Mouse (Mus musculus) heart, postnatal 10 days (tissue): ENCODE data around the gene Hemk1. TPM values are rescaled to one million over a fixed set of nuclear protein-coding genes. Genes with fewer than 3 reads are reported as not detected.
"Not testable (repeated sequence)": the region's sequence is repeated elsewhere in the genome, so short reads cannot be mapped to it uniquely, and the experiment has no call there.

ENCODE experiments used
- DNase-seq, 2 experiments: peaks; one replicate each; pipeline ENCODE4 v3.0.0; 2021
- intact Hi-C: fragments of 180-260 bp; cut with DNase I; formaldehyde crosslinking; loops from one replicate; pipeline ENCODE4 v1.15.1; 2025
- total RNA-seq, 2 experiments: library from RNA; stranded (reverse); gene quantifications; 2 replicates each; pipeline ENCODE4 v1.2.3; 2021

The Hemk1 gene
- total RNA-seq, 2 experiments from 2014 or later: 16.8 to 17.0 TPM

- DNase-seq: no peak
- intact Hi-C loops: no loop called here
Observed at GRCm38 (mm10) chr9:107313926-107314325, 24.2 kb downstream of the Hemk1 start.

DNA sequence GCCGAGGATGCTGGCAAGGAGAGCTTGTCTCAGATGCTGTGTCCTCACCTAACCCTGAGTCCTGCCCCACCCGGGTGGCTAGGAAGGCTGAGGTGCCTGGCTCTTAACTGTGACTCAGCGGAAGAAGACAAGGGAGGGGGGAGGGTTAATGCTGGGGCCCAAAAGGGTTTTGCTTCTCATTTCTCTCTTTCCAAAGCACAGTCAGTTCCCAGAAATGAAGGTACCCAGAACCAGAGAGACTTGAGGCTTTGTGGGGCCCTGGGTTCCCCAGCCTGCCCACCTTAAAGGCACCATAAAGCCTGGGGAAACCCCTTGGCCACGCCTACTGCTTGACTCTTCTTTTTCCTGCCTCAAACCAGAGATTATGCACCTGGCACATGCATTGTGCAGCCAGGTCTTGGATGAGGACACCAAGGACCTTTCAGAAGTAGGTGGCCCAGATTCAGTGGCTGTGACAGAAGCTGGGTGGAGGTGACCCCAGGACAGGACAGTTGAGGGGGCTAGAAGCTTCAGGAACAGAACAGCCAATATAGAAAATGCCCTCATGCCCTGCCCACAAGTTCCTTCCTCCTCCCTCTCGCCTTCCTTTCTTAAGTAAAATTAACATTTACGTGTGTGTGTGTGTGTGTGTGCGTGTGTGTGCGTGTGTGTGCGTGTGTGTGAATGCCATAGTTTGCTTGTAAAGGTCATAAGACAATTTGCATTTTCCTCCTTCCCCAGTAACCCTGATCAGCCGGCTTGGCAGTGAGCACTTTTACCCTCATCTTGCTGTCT, 25.2 kb downstream of the Hemk1 start:
- DNase-seq: no peak
- intact Hi-C loops: no loop called here

DNA sequence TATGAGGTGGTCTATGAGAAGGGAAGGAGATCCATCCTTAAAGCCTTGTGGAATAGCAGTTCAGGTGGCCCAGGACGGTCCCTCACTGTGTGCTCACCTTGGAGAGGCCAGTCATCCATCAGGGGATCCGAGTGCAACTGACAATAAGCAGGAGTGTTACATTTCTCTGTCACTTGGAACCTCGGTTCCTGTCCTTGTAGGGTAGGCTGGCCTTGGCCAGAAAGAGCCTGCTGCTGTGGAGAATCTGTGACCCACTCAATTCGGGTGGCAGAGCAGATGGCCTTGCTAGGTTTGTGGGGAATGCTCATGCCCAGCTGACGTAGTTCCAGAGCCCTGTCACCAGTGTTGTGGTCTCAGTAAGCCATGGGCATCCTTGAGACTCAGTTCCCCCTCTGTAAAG, 28.6 kb downstream of the Hemk1 start:
- DNase-seq: no peak
- intact Hi-C loops: no loop called here

DNA sequence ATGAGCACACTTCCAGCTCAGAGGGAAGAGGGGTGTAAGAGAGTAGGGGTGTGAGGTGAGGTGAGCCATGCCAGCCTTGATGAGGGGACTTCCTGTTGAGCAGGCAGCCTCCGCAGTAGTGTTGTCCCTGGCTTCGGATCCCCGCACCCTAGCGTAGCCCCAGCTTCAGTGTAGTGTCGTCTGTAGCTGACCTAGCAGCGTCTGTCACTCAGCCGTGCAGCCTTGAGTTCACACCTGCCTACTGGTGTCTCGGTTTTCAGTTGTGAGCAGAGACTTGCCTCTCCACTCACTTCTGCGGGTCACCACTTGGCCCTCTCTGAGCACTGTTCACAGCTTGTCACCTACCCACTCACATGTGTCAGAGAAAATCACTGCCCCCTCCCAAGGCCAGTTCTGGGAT, 29.0 kb downstream of the Hemk1 start:
- no peak for DNase-seq
- intact Hi-C loops: no loop called here

DNA sequence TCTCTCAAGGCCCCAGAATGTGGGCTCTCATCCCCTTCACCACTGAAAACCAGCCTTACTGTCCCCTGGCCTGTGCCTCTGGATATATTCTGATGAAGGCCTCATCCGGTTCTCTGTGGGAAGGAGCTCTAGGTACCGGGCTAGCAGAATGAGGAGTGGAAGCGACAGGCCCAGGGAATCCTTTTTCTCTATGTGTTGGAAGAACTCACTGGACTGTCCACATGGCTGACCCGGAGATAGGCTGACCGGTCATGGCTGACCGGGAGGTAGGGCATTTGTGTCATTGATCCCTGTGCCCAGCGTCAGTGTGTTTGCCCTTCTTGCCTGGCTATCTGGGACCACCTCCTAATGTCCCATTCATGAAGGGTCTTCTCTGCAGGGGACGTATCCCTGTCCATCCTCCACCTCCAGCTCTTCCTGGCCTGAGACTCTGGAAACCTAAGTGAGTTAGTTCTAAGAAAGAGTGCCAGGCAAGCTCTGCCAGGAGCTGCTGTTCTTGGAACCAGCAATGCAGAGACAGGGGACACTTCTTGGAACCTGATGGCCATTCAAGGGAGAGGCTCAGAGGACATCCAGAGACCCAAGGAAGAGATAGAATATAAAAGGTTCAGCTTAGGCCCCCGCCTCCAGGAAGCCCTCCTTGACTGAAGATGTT, 29.7 kb downstream of the Hemk1 start:
- intact Hi-C loops: loop anchor here (1.0 kb wide), 1 partner anchor 15 kb away; no protein-coding TSS in a partner anchor
- DNase-seq: no peak

DNA sequence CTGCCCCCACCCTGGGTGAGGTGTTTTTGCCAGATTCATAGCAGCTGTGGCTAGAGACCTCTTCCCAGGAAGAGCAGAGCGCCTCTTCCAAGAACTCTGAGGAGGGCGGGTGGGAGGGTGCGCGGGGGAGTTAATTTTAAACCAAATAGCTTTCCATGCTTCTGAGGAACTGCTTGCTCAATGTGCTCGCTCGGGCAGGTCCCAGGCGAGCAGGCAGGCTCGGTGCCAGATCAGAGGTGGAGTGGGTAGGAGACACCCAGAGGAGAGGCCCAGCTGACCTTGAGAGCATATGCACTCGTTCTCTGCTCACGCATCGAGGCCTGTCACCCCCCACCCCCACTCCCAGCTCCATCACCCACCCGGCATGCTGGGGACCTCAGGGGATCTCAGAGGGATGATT, 30.3 kb downstream of the Hemk1 start:
- intact Hi-C loops: loop anchor here (1.0 kb wide), 1 partner anchor 15 kb away; no protein-coding TSS in a partner anchor
- DNase-seq: peak; percentile 88 to 93

DNA sequence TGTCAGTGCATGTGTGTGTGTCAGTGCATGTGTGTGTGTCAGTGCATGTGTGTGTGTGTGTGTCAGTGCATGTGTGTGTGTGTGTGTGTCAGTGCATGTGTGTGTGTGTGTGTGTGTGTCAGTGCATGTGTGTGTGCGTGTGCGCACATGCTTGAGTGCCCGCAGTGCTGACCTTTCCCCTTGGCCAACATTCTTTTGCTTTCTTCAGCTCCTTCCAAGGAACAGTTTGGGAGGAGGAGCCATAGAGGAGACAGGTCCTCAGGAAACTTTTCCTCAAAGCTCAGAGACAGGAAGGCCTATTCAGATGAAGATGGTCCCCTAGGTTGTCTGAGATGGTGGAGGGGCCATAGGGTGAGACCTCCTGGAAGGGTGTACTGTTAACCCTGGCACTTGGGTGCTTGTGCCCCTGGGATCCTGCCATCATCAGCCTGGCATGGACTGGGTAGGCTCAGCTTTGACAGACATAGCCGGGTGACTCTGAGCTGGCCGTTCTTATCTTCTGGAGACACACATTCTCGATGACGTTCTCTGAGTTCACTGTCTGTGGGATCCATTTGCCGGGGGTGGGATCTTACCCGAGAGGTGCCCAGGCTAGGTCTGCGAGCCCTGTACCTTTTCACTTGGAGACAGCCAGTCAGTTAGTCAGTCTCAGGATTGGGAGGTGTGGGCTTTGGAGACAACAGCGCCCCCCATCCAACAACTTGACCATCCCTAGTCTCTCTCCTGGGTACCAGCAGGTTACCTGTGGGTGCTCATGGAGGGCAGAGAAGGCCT, 30.9 kb downstream of the Hemk1 start:
- intact Hi-C loops: no loop called here
- DNase-seq: peak; percentile 60 to 63

DNA sequence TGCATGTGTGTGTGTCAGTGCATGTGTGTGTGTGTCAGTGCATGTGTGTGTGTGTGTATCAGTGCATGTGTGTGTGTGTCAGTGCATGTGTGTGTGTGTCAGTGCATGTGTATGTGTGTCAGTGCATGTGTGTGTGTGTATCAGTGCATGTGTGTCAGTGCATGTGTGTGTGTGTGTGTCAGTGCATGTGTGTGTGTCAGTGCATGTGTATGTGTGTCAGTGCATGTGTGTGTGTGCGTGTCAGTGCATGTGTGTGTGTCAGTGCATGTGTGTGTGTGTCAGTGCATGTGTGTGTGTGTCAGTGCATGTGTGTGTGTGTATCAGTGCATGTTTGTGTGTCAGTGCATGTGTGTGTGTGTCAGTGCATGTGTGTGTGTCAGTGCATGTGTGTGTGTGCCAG, 31.5 kb downstream of the Hemk1 start:
- intact Hi-C loops, DNase-seq: not testable (repeated sequence)

DNA sequence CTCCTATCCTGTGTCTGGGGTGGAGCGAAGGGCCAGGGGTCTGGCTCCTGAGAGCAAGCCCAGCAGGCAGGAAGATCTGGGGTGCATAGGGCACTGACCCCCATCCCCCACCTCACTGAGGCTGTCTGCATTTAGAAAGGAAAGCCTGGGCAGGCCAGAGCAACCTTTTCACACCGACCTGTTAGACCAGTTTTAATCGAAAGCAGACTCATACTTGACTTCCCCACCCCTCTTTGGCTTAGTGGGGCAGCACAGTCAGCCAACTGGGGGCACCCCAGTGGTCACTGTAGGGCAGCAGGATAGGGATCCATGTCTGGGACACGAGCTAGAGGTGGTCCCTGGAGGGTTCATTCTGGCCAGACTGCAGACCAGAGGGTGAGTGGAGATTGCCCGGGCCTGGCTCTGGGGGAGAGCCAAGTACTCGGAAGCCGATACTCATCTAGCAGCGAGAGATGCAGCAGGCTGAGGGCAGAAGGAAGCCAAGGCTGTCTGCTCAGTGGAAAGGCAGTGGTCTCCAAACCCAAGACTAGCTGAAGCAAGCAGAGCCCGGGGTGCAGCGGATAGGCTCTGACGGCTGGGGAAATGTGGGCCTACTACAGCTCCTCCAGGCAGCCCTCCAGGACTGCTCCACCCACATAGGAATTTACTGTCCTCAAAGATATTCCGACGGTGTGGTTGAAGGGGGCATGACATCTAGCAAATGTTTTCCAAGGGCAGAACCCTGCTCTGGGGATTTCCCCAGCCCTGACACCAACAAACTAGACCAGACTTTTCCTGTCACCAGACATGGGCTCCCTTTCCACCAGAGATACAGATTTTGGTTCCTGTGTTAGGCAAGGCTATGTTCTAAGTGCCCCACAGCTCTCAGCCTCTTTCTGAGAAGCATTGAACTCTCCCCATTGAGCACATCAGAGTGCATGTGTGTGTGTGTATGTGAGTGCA, 32.3 kb downstream of the Hemk1 start:
- DNase-seq: peak in 1 of 2 experiments; percentile 28
- intact Hi-C loops: no loop called here

- intact Hi-C loops: no loop called here
- DNase-seq: no peak
Observed at GRCm38 (mm10) chr9:107305012-107305411, 33.1 kb downstream of the Hemk1 start.

DNA sequence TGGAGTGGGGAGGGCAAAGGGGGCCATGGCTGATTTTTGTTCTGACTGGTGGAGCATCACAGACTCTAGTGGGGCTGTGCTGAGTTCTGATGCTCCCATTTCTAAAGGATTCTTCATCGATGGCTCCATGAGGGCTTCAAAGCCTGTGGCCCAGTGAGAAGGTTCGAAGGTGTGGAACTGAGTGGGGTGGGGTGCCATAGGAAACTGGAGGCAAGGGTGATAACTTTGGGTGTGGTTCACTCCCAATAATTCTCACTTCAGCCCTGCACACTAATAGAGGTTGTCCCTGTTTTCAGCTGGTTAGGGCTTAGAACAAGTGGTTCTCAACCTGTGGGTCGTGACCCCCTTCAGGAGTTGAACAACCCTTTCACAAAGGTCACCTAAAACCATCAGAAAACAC, 33.8 kb downstream of the Hemk1 start:
- intact Hi-C loops: no loop called here
- DNase-seq: no peak

DNA sequence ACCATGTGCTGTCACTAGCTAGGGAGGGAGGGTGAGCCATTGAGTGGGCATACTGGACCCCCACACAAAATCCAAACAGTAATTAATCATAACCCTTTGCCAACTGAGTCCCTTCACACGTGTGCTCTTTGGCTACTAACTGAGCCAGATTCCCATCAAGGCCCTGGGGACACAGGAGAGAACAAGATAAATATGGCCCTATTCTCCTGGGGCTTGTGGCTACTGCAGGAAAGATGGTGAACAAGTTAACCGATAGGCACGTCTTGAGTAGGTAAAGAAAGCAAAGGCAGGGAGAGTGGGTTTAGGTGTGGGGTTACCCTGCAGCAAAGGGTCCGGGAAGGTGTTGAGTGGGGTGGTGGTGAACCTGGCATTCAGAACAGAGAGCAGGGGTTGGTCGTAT, 34.2 kb downstream of the Hemk1 start:
- intact Hi-C loops: no loop called here
- DNase-seq: no peak

GRCm38 (mm10) chr9:107303121-107303820, 34.9 kb downstream of the Hemk1 start:
- intact Hi-C loops: no loop called here
- peak; percentile 47 to 64 for DNase-seq

DNA sequence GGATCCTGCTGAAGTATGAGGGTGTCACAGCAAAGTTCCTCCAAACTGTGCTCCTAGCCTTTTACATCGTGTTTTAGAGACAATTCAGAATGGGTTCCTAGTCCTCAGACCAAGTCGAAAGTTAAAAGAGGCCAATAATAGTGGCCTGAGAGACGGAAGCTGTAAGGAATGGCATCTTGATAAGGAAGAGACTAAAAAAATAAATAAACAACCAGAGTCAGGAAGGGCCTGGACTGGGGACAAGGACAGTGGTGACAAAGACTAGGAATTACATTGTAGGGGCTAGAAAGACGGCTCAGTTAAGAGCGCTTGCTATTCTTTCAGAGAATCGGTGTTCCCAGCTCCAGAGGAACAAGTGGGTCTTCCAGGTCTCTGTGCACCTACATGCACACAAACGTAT, 35.6 kb downstream of the Hemk1 start:
- DNase-seq: no peak
- intact Hi-C loops: no loop called here

- intact Hi-C loops: no loop called here
- peak in 1 of 2 experiments; percentile 23 for DNase-seq
Observed at GRCm38 (mm10) chr9:107301554-107302331, 36.4 kb downstream of the Hemk1 start.

DNA sequence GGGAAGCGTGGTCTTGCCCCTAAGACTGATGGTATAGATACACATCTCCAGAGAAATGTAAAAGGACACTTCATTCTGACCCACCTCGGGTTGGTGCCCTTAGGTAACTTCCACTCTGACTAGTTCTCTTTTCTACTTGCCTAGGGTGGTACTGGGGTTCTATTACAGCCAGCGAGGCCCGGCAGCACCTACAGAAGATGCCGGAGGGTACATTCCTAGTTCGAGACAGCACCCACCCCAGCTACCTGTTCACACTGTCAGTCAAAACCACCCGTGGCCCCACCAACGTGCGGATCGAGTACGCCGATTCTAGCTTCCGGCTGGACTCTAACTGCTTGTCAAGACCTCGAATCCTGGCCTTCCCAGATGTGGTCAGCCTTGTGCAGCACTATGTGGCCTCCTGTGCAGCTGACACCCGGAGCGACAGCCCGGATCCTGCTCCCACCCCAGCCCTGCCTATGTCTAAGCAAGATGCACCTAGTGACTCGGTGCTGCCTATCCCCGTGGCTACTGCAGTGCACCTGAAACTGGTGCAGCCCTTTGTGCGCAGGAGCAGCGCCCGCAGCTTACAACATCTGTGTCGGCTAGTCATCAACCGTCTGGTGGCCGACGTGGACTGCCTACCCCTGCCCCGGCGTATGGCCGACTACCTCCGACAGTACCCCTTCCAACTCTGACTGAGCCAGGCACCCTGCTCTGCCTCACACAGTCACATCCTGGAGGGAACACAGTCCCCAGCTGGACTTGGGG, 37.8 kb downstream of the Hemk1 start:
- intact Hi-C loops: loop anchor here (1.0 kb wide), 1 partner anchor 23 kb away; no protein-coding TSS in a partner anchor
- DNase-seq: no peak

- intact Hi-C loops: loop anchor here (1.0 to 10.0 kb wide), 2 partner anchors 24 to 475 kb away; partner anchors contain the start of gene Dcaf1
Observed at GRCm38 (mm10) chr9:107299783-107300182, 38.4 kb downstream of the Hemk1 start.

DNA sequence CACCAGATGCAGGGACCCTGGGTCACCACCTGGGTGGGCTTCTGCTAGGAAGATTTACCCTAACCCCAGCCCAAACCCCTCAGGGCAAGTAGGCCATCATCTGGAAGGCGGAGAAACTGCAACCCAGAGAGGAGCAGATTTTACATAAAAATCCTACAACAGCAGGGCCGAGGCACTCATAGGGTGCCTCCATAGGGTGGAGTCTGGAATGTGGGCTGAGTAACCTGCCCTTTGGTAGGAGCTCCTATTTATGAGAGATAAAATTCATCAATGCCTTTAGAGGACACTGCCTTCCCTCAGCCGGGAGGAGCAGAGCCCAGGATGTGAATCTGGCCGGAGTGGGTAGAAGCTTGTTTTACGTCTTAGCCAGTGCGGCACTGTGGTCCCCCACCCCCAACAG, 39.3 kb downstream of the Hemk1 start:
- DNase-seq: no peak
- intact Hi-C loops: loop anchor here (10.0 kb wide), 1 partner anchor 474 kb away; the partner anchor contains the start of gene Dcaf1

More at GRCm38 (mm10) chr9:107299783-107300182, 38.4 kb downstream of the Hemk1 start:
- peak; percentile 55 to 75 for DNase-seq
